11 mouse cellular contexts compared by ENCODE assay signal in the genomic region with DNA sequence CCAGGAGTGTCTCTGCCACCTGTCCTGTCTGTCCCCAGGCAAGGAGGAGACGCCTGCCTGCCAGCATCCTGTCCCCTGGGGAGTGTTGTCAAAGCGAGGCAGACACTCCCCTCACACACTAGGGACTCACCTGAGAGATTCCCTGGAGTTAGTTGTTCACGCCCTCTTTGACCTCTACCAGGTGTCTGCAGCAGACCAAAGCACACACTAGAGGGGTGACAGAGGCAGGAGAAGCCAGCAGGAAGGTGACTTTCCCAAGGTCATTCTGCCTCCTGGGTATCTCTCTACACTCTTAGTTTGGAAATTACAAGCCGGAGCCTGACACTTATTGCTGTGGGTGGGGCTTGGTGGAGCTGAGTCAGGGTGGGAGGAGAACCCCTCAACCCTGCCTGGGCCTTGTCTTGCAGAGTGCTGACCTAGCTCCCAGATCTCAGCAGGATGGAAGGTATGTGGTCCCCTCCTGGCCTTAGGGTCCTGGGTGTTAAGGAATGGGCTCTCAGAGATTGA. TPM values are rescaled to one million over a fixed set of nuclear protein-coding genes. Genes with fewer than 3 reads are reported as not detected.
DNase-seq lines count a peak whose midpoint lies in the region; ATAC-seq and TF ChIP-seq lines count a peak whose summit lies in the region.
"Had no signal": no experiment of that assay in that cellular context is flagged by ENCODE, and none has a peak within 500 bp of the region (broad histone marks: within the 10 kb centered on the region; RNA-seq: fewer than 3 reads in every experiment).

No protein-coding gene starts in this region.

- ATAC-seq in heart, embryonic 16.5 days (replicated peaks; ENCODE audit: extremely low read depth, insufficient read depth, low FRiP score), result 0 out of 2 replicates have a peak, but pooled peaks have one; percentile 1
- no peak for ATAC-seq in neural tube, embryonic 13.5 days (ENCODE audit: low read depth)
- ATAC-seq: CD4-positive, CD25-positive, alpha-beta regulatory T cell, adult 4 months; inflammation-experienced regulatory T-cells, adult 6 months had no signal

- no peak for TF ChIP-seq CTCF in left cerebral cortex, adult 2 months (IDR thresholded peaks at IDR 0.05)

- no peaks in the 10 kb centered on the region for H3K9me3 ChIP-seq in heart, embryonic 16.5 days (replicated peaks; ENCODE audit: control insufficient read depth, low read length)
- H3K9me3 ChIP-seq in neural tube, embryonic 13.5 days, result no peaks in the 10 kb centered on the region

- DNase-seq in cerebellum, adult 9-10 months, result peak; percentile 54
- DNase-seq in cerebellum, adult 18-20 months, result no peak
- no peak for DNase-seq in left cerebral cortex, adult 2 months (ENCODE audit: extremely low spot score in 1 of 2, low spot score in 2 of 2)
- DNase-seq in left cerebral cortex, postnatal 25 days (ENCODE audit: low spot score in 2 of 2), result no peak
- no peak for DNase-seq in frontal cortex, postnatal 14 days (ENCODE audit: low spot score in 2 of 2)
- DNase-seq in spleen, postnatal 10 days (ENCODE audit: low spot score in 2 of 2), result no peak
- DNase-seq: thymus, postnatal 36 days had no signal

- H3K27ac ChIP-seq in left cerebral cortex, adult 2 months, result peak overlapping the region; percentile 68; the same call in 1 of the 2 replicates
- peak overlapping the region; percentile 99 for H3K27ac ChIP-seq in heart, embryonic 16.5 days (ENCODE audit: low read length)
- peak overlapping the region; percentile 73; the same call in 1 of the 2 replicates for H3K27ac ChIP-seq in neural tube, embryonic 13.5 days (replicated peaks)

- peak overlapping the region; percentile 75 for H3K4me2 ChIP-seq in heart, embryonic 16.5 days (ENCODE audit: low read depth, low read length)
- no peak overlapping the region for H3K4me2 ChIP-seq in neural tube, embryonic 13.5 days

- H3K4me3 ChIP-seq in left cerebral cortex, adult 2 months, result peak overlapping the region; percentile 40
- peak overlapping the region; percentile 54 for H3K4me3 ChIP-seq in heart, embryonic 16.5 days (ENCODE audit: low read length)
- no peak overlapping the region for H3K4me3 ChIP-seq in neural tube, embryonic 13.5 days

- peaks cover 10% of the 10 kb centered on the region for H3K36me3 ChIP-seq in heart, embryonic 16.5 days (ENCODE audit: control insufficient read depth, insufficient read depth)
- no peaks in the 10 kb centered on the region for H3K36me3 ChIP-seq in neural tube, embryonic 13.5 days

- intact Hi-C loops in left cerebral cortex, adult 2 months (cut with DNase I), result no loop called here
- intact Hi-C loops in left cerebral cortex, postnatal 25 days (cut with DNase I), result loop anchor here (5.0 kb wide), 1 partner anchor 129 kb away; the partner anchor contains the start of gene Tor2a

- peaks cover 47% of the 10 kb centered on the region for H3K4me1 ChIP-seq in heart, embryonic 16.5 days (ENCODE audit: control insufficient read depth, insufficient read depth, low read length)
- H3K4me1 ChIP-seq in neural tube, embryonic 13.5 days (replicated peaks), result peaks cover 56% of the 10 kb centered on the region

- WGBS in heart, embryonic 16.5 days, result 53% methylated on average over 4 of the region's 4 CpGs
- 56% methylated on average over 4 of the region's 4 CpGs for WGBS in neural tube, embryonic 13.5 days

- no peaks in the 10 kb centered on the region for H3K27me3 ChIP-seq in heart, embryonic 16.5 days (ENCODE audit: control insufficient read depth, insufficient read depth, low read length)
- no peaks in the 10 kb centered on the region for H3K27me3 ChIP-seq in neural tube, embryonic 13.5 days

- H3K9ac ChIP-seq in heart, embryonic 16.5 days (ENCODE audit: low read length), result peak overlapping the region; percentile 76
- peak overlapping the region; percentile 44 for H3K9ac ChIP-seq in neural tube, embryonic 13.5 days

RNA-seq across cellular contexts. Expression of gene Ak1, which starts 6.5 kb away (rescaled TPM):
- 100 to 1,000 TPM; 140 to 153 TPM for total RNA-seq in left cerebral cortex, adult 2 months (2021)
- 100 to 1,000 TPM; 157 to 159 TPM for total RNA-seq in left cerebral cortex, postnatal 25 days (2021)
- 470 and 488 TPM in 2 replicates for polyA plus RNA-seq in heart, embryonic 16.5 days (2015; fragmentation: Nextera tagmentation; extraction: Ambion mirVana)
- polyA plus RNA-seq in neural tube, embryonic 13.5 days (2015; fragmentation: Nextera tagmentation; extraction: Ambion mirVana), result 74.2 and 75.4 TPM in 2 replicates
- polyA plus RNA-seq: CD4-positive, CD25-positive, alpha-beta regulatory T cell, adult 4 months had no signal

RNA-seq across cellular contexts. Expression of gene Eng, which starts 18.3 kb away (rescaled TPM):
- total RNA-seq in left cerebral cortex, adult 2 months (2021), result 10 to 100 TPM; 22.2 to 23.0 TPM
- total RNA-seq in left cerebral cortex, postnatal 25 days (2021), result 10 to 100 TPM; 21.9 to 25.0 TPM
- 170 and 176 TPM in 2 replicates for polyA plus RNA-seq in heart, embryonic 16.5 days (2015; fragmentation: Nextera tagmentation; extraction: Ambion mirVana)
- polyA plus RNA-seq in neural tube, embryonic 13.5 days (2015; fragmentation: Nextera tagmentation; extraction: Ambion mirVana), result 28.4 and 31.5 TPM in 2 replicates
- polyA plus RNA-seq: CD4-positive, CD25-positive, alpha-beta regulatory T cell, adult 4 months; inflammation-experienced regulatory T-cells, adult 6 months had no signal

RNA-seq across cellular contexts. Expression of gene St6galnac6, which starts 28.6 kb away (rescaled TPM):
- 100 to 1,000 TPM; 122 to 133 TPM for total RNA-seq in left cerebral cortex, adult 2 months (2021)
- 100 to 1,000 TPM; 112 to 117 TPM for total RNA-seq in left cerebral cortex, postnatal 25 days (2021)
- polyA plus RNA-seq in heart, embryonic 16.5 days (2015; fragmentation: Nextera tagmentation; extraction: Ambion mirVana), result 33.4 and 34.1 TPM in 2 replicates
- polyA plus RNA-seq in neural tube, embryonic 13.5 days (2015; fragmentation: Nextera tagmentation; extraction: Ambion mirVana), result 9.4 and 11.0 TPM in 2 replicates

RNA-seq across cellular contexts. Expression of gene St6galnac4, which starts 41.2 kb away (rescaled TPM):
- total RNA-seq in left cerebral cortex, adult 2 months (2021), result 10 to 100 TPM; 37.2 to 38.0 TPM
- 10 to 100 TPM; 40.1 to 41.1 TPM for total RNA-seq in left cerebral cortex, postnatal 25 days (2021)
- polyA plus RNA-seq in heart, embryonic 16.5 days (2015; fragmentation: Nextera tagmentation; extraction: Ambion mirVana), result 40.6 and 40.7 TPM in 2 replicates
- polyA plus RNA-seq in neural tube, embryonic 13.5 days (2015; fragmentation: Nextera tagmentation; extraction: Ambion mirVana), result 25.3 and 25.9 TPM in 2 replicates

RNA-seq across cellular contexts. Expression of gene 9430097D07Rik, which starts 52.6 kb away (rescaled TPM):
- 1 to 10 TPM in 1 of 2 experiments, under 1 TPM in 1; 0.75 to 1.1 TPM for total RNA-seq in left cerebral cortex, adult 2 months (2021)
- under 1 TPM; 0.80 to 0.94 TPM for total RNA-seq in left cerebral cortex, postnatal 25 days (2021)
- not detected in 2 replicates for polyA plus RNA-seq in heart, embryonic 16.5 days (2015; fragmentation: Nextera tagmentation; extraction: Ambion mirVana)
- 0.50 and 0.71 TPM in 2 replicates for polyA plus RNA-seq in neural tube, embryonic 13.5 days (2015; fragmentation: Nextera tagmentation; extraction: Ambion mirVana)
- polyA plus RNA-seq: CD4-positive, CD25-positive, alpha-beta regulatory T cell, adult 4 months had no signal
